Comparison of ENCODE assay signal across 8 mouse cellular contexts in genomic region chrX:48409611-48410387, GRCm38 (mm10). TPM values are rescaled to one million over a fixed set of nuclear protein-coding genes. Genes with fewer than 3 reads are reported as not detected.
DNase-seq lines count a peak whose midpoint lies in the region; ATAC-seq and TF ChIP-seq lines count a peak whose summit lies in the region.

No protein-coding gene starts in this region.

- peaks cover 21% of the 10 kb centered on the region for H3K4me1 ChIP-seq in G1E (ENCODE audit: insufficient read depth, low read depth, low read length)
- no peaks in the 10 kb centered on the region; the same call in 1 of the 2 replicates for H3K4me1 ChIP-seq in cerebellum, adult 2 months (ENCODE audit: control insufficient read depth, insufficient read depth, low read length)
- no peaks in the 10 kb centered on the region for H3K4me1 ChIP-seq in lung, embryonic 14.5 days (ENCODE audit: insufficient read depth)

- peak; percentile 45; the same call in 1 of the 2 replicates for TF ChIP-seq POLR2A in cerebellum, adult 2 months (IDR thresholded peaks at IDR 0.05; ENCODE audit: borderline replicate concordance, insufficient read depth, low read length)

- peak overlapping the region; percentile 26 for H3K9ac ChIP-seq in lung, embryonic 14.5 days

- no peaks in the 10 kb centered on the region for H3K27me3 ChIP-seq in G1E (ENCODE audit: insufficient read depth, low read length)
- no peaks in the 10 kb centered on the region for H3K27me3 ChIP-seq in cerebellum, adult 2 months (ENCODE audit: control insufficient read depth, insufficient read depth, low read length)
- no peaks in the 10 kb centered on the region for H3K27me3 ChIP-seq in lung, embryonic 14.5 days (ENCODE audit: insufficient read depth, low read length)

- 8% methylated on average over 33 of the region's 36 CpGs for WGBS in cerebellum, adult 2 months
- 5% methylated on average over 34 of the region's 36 CpGs for WGBS in lung, embryonic 14.5 days

- peak; percentile 33 for DNase-seq in G1E (ENCODE audit: low spot score)
- peak; percentile 82 to 90 for DNase-seq in cerebellum, adult 2 months
- peak; percentile 73 for DNase-seq in forelimb bud, embryonic 11.5 days (ENCODE audit: low read depth, low spot score)
- DNase-seq in layer of hippocampus, adult 8-10 months (ENCODE audit: low spot score in 2 of 2) = peak; percentile 63 to 80
- DNase-seq in lung, embryonic 14.5 days = peak; percentile 90
- DNase-seq in testis, postnatal 14 days (ENCODE audit: low spot score) = peak; percentile 79

- H3K9me3 ChIP-seq in G1E (replicated peaks) = no peaks in the 10 kb centered on the region
- no peaks in the 10 kb centered on the region for H3K9me3 ChIP-seq in lung, embryonic 14.5 days (ENCODE audit: low read depth, low read length)

- 0 out of 2 replicates have a peak overlapping the region, but pooled peaks have one; percentile 2 for H3K27ac ChIP-seq in cerebellum, adult 2 months (ENCODE audit: insufficient read depth, low read length)
- H3K27ac ChIP-seq in lung, embryonic 14.5 days (ENCODE audit: low read depth) = no peak overlapping the region

- H3K36me3 ChIP-seq in G1E (replicated peaks) = peaks cover 49% of the 10 kb centered on the region
- peaks cover 10% of the 10 kb centered on the region; the same call in 1 of the 2 replicates for H3K36me3 ChIP-seq in lung, embryonic 14.5 days (ENCODE audit: insufficient read depth)

- TF ChIP-seq CTCF in G1E (IDR thresholded peaks at IDR 0.05; ENCODE audit: low read depth, low read length) = peak; percentile 32; the same call in 1 of the 2 replicates
- TF ChIP-seq CTCF in cerebellum, adult 2 months (IDR thresholded peaks at IDR 0.05; ENCODE audit: borderline replicate concordance, insufficient read depth, low read depth, low read length) = peak; percentile 67
- TF ChIP-seq CTCF in lung, embryonic 14.5 days (IDR thresholded peaks at IDR 0.05; ENCODE audit: low read depth) = peak; percentile 88

- peak overlapping the region; percentile 62 for H3K4me2 ChIP-seq in lung, embryonic 14.5 days

- peak overlapping the region; percentile 68 for H3K4me3 ChIP-seq in G1E (ENCODE audit: low read depth, low read length)
- H3K4me3 ChIP-seq in cerebellum, adult 2 months (replicated peaks; ENCODE audit: insufficient read depth, low read depth, low read length) = peak overlapping the region; percentile 66
- H3K4me3 ChIP-seq in lung, embryonic 14.5 days (ENCODE audit: low read depth, low read length) = peak overlapping the region; percentile 38

- peak; percentile 31 for ATAC-seq in G1E (ENCODE audit: extremely low read depth, insufficient number of reproducible peaks, low FRiP score, poor library complexity, severe bottlenecking)
- peak; percentile 89 to 94 for ATAC-seq in hematopoietic stem cell, adult 5-6 weeks (replicated peaks in 1 of 2; ENCODE audit: insufficient read depth in 1 of 2, low FRiP score in 2 of 2, low TSS enrichment in 1 of 2, low read depth in 1 of 2, poor library complexity in 2 of 2, severe bottlenecking in 2 of 2)
- peak; percentile 92 for ATAC-seq in lung, embryonic 14.5 days (ENCODE audit: insufficient read depth)
- ATAC-seq in neutrophil, adult 5-6 weeks (ENCODE audit: extremely low read depth, insufficient number of reproducible peaks, low FRiP score, poor library complexity, severe bottlenecking) = peak; percentile 87

RNA-seq across cellular contexts. Expression of gene Elf4, which starts 53.1 kb away (rescaled TPM):
- 87.3 and 92.6 TPM in 2 replicates for total RNA-seq in G1E (2014; fragmentation: Nextera tagmentation)
- total RNA-seq in G1E (2017) = 12.4 and 13.4 TPM in 2 replicates
- polyA plus RNA-seq in G1E (2012) = 19.9 and 26.5 TPM in 2 replicates
- polyA plus RNA-seq in cerebellum, adult 2 months (2012; rRNA removed) = 0.36 and 0.38 TPM in 2 replicates
- 18.2 and 29.5 TPM in 2 replicates for total RNA-seq in hematopoietic stem cell, adult 5-6 weeks (2017)
- 1 to 10 TPM; 1.0 to 3.1 (median 1.9) TPM for total RNA-seq in layer of hippocampus, adult 8-10 months (2022)
- 9.6 and 10.5 TPM in 2 replicates for polyA plus RNA-seq in lung, embryonic 14.5 days (2014; fragmentation: Nextera tagmentation; extraction: Ambion mirVana)
- total RNA-seq in neutrophil, adult 5-6 weeks (2017) = 45.7 and 46.6 TPM in 2 replicates

Comparison
In these comparisons a context has a peak if more than half of its experiments do, and no peak if none do; other contexts are left out.
1. ATAC-seq: peak in every context shown above with its lines; median percentile 92 in lung, embryonic 14.5 days; 92 in hematopoietic stem cell, adult 5-6 weeks; 87 in neutrophil, adult 5-6 weeks; 31 in G1E.
2. DNase-seq: peak in every context shown above with its lines; median percentile 90 in lung, embryonic 14.5 days; 86 in cerebellum, adult 2 months; 79 in testis, postnatal 14 days; 73 in forelimb bud, embryonic 11.5 days; 72 in layer of hippocampus, adult 8-10 months; 33 in G1E.
3. CTCF ChIP-seq: peak in every context shown above with its lines; median percentile 88 in lung, embryonic 14.5 days; 67 in cerebellum, adult 2 months; 32 in G1E.